Mouse (Mus musculus) lung, embryonic 16.5 days (tissue): ENCODE data around the gene Gm9903. TPM values are rescaled to one million over a fixed set of nuclear protein-coding genes. Genes with fewer than 3 reads are reported as not detected.

ENCODE experiments used
- ATAC-seq: fragments of 200-750 bp; cut with Nextera tagmentation; 2 replicates; pipeline ENCODE4 v1.8.0; 2017; ENCODE audit warnings: low read depth, mild to moderate bottlenecking, moderate library complexity
- H3K27ac ChIP-seq: fragments of 300-500 bp; sonication (generic); 2 replicates; pipeline ENCODE4 v1.5.1; 2014; ENCODE audit warnings: mild to moderate bottlenecking, control low read depth, low read length
- H3K27me3 ChIP-seq: fragments of 300-500 bp; sonication (generic); 2 replicates; pipeline ENCODE4 v1.6.1; 2014; ENCODE audit warnings: low read depth, low read length, mixed read lengths; ENCODE audit not compliant: control insufficient read depth, insufficient read depth
- H3K36me3 ChIP-seq: fragments of 300-500 bp; sonication (generic); 2 replicates; pipeline ENCODE4 v1.6.1; 2014; ENCODE audit warnings: low read length; ENCODE audit not compliant: control insufficient read depth, insufficient read depth
- H3K4me1 ChIP-seq: fragments of 300-500 bp; sonication (generic); replicated peaks from 2 replicates; pipeline ENCODE4 v1.6.1; 2014; ENCODE audit warnings: low read length, mixed read lengths; ENCODE audit not compliant: control insufficient read depth, insufficient read depth
- H3K4me2 ChIP-seq: fragments of 300-500 bp; sonication (generic); 2 replicates; pipeline ENCODE4 v1.6.1; 2014; ENCODE audit warnings: low read depth, low read length, control low read depth
- H3K4me3 ChIP-seq: fragments of 300-500 bp; sonication (generic); 2 replicates; pipeline ENCODE4 v1.5.1; 2014; ENCODE audit warnings: mild to moderate bottlenecking, low read length, control low read depth
- H3K9ac ChIP-seq: fragments of 300-500 bp; sonication (generic); 2 replicates; pipeline ENCODE4 v1.6.1; 2014; ENCODE audit warnings: low read length, control low read depth
- H3K9me3 ChIP-seq: fragments of 300-500 bp; sonication (generic); 2 replicates; pipeline ENCODE4 v1.6.1; 2016; ENCODE audit warnings: low read length; ENCODE audit not compliant: control insufficient read depth
- whole genome bisulfite sequencing: fragments of 180-500 bp; shearing (Covaris S2); extraction: QIAGEN DNeasy Blood & Tissue Kit; methylation state at CpG from one replicate; pipeline ENCODE4 v1.1.7; 2014; 5-methylcytosine and 5-hydroxymethylcytosine counted together
- polyA plus RNA-seq: library from polyadenylated mRNA; unstranded; fragments of >200 nt; fragmentation: Nextera tagmentation; extraction: Ambion mirVana; gene quantifications from 2 replicates; pipeline ENCODE4 v1.2.1, GENCODE M21; 2015

Gene Gm9903
- 0.16 and 0.39 TPM in 2 replicates for polyA plus RNA-seq

GRCm38 (mm10) chr5:33629301-33629987, at the start of gene Gm9903, which contains the start of gene Fam53a:
Gm9903 (plus strand) TSS chr5:33629925.
Fam53a (minus strand) TSS chr5:33629635.
- peak within 1 kb of the TSS; percentile 81 for H3K4me3 ChIP-seq
- under 1% methylated on average over 96 of the region's 99 CpGs for WGBS
- H3K36me3 ChIP-seq = no peaks in the 10 kb centered on the region
- no peaks in the 10 kb centered on the region for H3K27me3 ChIP-seq
- H3K27ac ChIP-seq = peak within 1 kb of the TSS; percentile 86
- peak within 1 kb of the TSS; percentile 85 for H3K4me2 ChIP-seq
- H3K9me3 ChIP-seq = no peaks in the 10 kb centered on the region
- peak within 1 kb of the TSS; percentile 88 for H3K9ac ChIP-seq
- peak; percentile 99 for ATAC-seq
- peaks cover 10% of the 10 kb centered on the region for H3K4me1 ChIP-seq

- Histone ChIP-seq H3K9ac (no peak overlapping the region), H3K4me2 (no peak overlapping the region), H3K4me1 (no peaks in the 10 kb centered on the region), H3K27ac (no peak overlapping the region), H3K9me3 (no peaks in the 10 kb centered on the region), H3K36me3 (no peaks in the 10 kb centered on the region), H3K27me3 (no peaks in the 10 kb centered on the region), H3K4me3 (no peak overlapping the region)
- WGBS = 48% methylated on average over 1 of the region's 1 CpGs
- ATAC-seq = no peak
Observed at GRCm38 (mm10) chr5:33580336-33580735, 49.4 kb upstream of the Gm9903 start.

GRCm38 (mm10) chr5:33587498-33588058, 42.1 kb upstream of the Gm9903 start:
- no peak overlapping the region for H3K4me3 ChIP-seq

GRCm38 (mm10) chr5:33588066-33588465, 41.7 kb upstream of the Gm9903 start:
- Histone ChIP-seq H3K4me3 (no peak overlapping the region), H3K9ac (no peak overlapping the region), H3K4me1 (no peaks in the 10 kb centered on the region), H3K27me3 (no peaks in the 10 kb centered on the region), H3K4me2 (no peak overlapping the region), H3K9me3 (no peaks in the 10 kb centered on the region), H3K27ac (no peak overlapping the region), H3K36me3 (no peaks in the 10 kb centered on the region)
- no peak for ATAC-seq
- 51% methylated on average over 3 of the region's 3 CpGs for WGBS

More at GRCm38 (mm10) chr5:33587498-33588058, 42.1 kb upstream of the Gm9903 start:
- Histone ChIP-seq H3K4me1 (no peaks in the 10 kb centered on the region), H3K27me3 (no peaks in the 10 kb centered on the region), H3K27ac (no peak overlapping the region), H3K9ac (no peak overlapping the region), H3K9me3 (no peaks in the 10 kb centered on the region), H3K4me2 (no peak overlapping the region), H3K36me3 (no peaks in the 10 kb centered on the region)
- ATAC-seq = no peak
- 66% methylated on average over 18 of the region's 18 CpGs for WGBS

GRCm38 (mm10) chr5:33589221-33589888, 40.4 kb upstream of the Gm9903 start:
- H3K4me1 ChIP-seq = no peaks in the 10 kb centered on the region
- H3K27me3 ChIP-seq = no peaks in the 10 kb centered on the region
- H3K9me3 ChIP-seq = no peaks in the 10 kb centered on the region
- H3K36me3 ChIP-seq = no peaks in the 10 kb centered on the region
- H3K4me3 ChIP-seq = no peak overlapping the region
- 72% methylated on average over 5 of the region's 5 CpGs for WGBS
- no peak overlapping the region for H3K4me2 ChIP-seq
- no peak for ATAC-seq
- no peak overlapping the region for H3K27ac ChIP-seq
- H3K9ac ChIP-seq = no peak overlapping the region

GRCm38 (mm10) chr5:33593620-33594019, 36.1 kb upstream of the Gm9903 start:
- H3K4me1 ChIP-seq = no peaks in the 10 kb centered on the region
- no peak overlapping the region for H3K4me2 ChIP-seq
- no peak overlapping the region for H3K9ac ChIP-seq
- no peaks in the 10 kb centered on the region for H3K9me3 ChIP-seq
- no peaks in the 10 kb centered on the region for H3K36me3 ChIP-seq
- 0 out of 2 replicates have a peak, but pooled peaks have one; percentile 23 for ATAC-seq
- 39% methylated on average over 2 of the region's 2 CpGs for WGBS
- no peaks in the 10 kb centered on the region for H3K27me3 ChIP-seq
- H3K4me3 ChIP-seq = no peak overlapping the region
- no peak overlapping the region for H3K27ac ChIP-seq

GRCm38 (mm10) chr5:33605314-33605713, 24.4 kb upstream of the Gm9903 start:
- no peak overlapping the region for H3K4me3 ChIP-seq
- ATAC-seq = no peak
- 82% methylated on average over 5 of the region's 5 CpGs for WGBS
- no peaks in the 10 kb centered on the region for H3K27me3 ChIP-seq
- no peak overlapping the region for H3K9ac ChIP-seq
- no peak overlapping the region for H3K4me2 ChIP-seq
- no peaks in the 10 kb centered on the region for H3K9me3 ChIP-seq
- H3K36me3 ChIP-seq = peaks cover 6% of the 10 kb centered on the region; the same call in 1 of the 2 replicates
- H3K4me1 ChIP-seq = no peaks in the 10 kb centered on the region
- no peak overlapping the region for H3K27ac ChIP-seq

GRCm38 (mm10) chr5:33606631-33607030, 23.1 kb upstream of the Gm9903 start:
- Histone ChIP-seq H3K27ac (no peak overlapping the region), H3K36me3 (peaks cover 6% of the 10 kb centered on the region; the same call in 1 of the 2 replicates), H3K4me2 (no peak overlapping the region), H3K9me3 (no peaks in the 10 kb centered on the region), H3K9ac (no peak overlapping the region), H3K27me3 (no peaks in the 10 kb centered on the region), H3K4me1 (no peaks in the 10 kb centered on the region), H3K4me3 (no peak overlapping the region)
- 77% methylated on average over 7 of the region's 7 CpGs for WGBS
- ATAC-seq = no peak

- no peak overlapping the region for H3K9ac ChIP-seq
- no peak overlapping the region for H3K4me3 ChIP-seq
- H3K27ac ChIP-seq = no peak overlapping the region
- no peak for ATAC-seq
- H3K4me1 ChIP-seq = no peaks in the 10 kb centered on the region
- no peaks in the 10 kb centered on the region for H3K27me3 ChIP-seq
- H3K36me3 ChIP-seq = peaks cover 6% of the 10 kb centered on the region; the same call in 1 of the 2 replicates
- 91% methylated on average over 15 of the region's 15 CpGs for WGBS
- H3K4me2 ChIP-seq = no peak overlapping the region
- H3K9me3 ChIP-seq = no peaks in the 10 kb centered on the region
Observed at GRCm38 (mm10) chr5:33607434-33607833, 22.3 kb upstream of the Gm9903 start.
